8 mouse cellular contexts compared by ENCODE assay signal in genomic region chr14:48138138-48138537, GRCm38 (mm10). TPM values are rescaled to one million over a fixed set of nuclear protein-coding genes. Genes with fewer than 3 reads are reported as not detected.
DNase-seq lines count a peak whose midpoint lies in the region; ATAC-seq and TF ChIP-seq lines count a peak whose summit lies in the region.

No protein-coding gene starts in this region.

- H3K27me3 ChIP-seq in midbrain, embryonic 13.5 days = peaks cover 10% of the 10 kb centered on the region; the same call in 1 of the 2 replicates
- H3K27me3 ChIP-seq in midbrain, embryonic 10.5 days (ENCODE audit: low read depth, poor library complexity, severe bottlenecking) = no peaks in the 10 kb centered on the region
- no peaks in the 10 kb centered on the region for H3K27me3 ChIP-seq in small intestine, adult 2 months (ENCODE audit: control insufficient read depth, insufficient read depth, low read length)

- no peak overlapping the region for H3K27ac ChIP-seq in gastrocnemius, adult 2 months
- no peak overlapping the region for H3K27ac ChIP-seq in midbrain, embryonic 13.5 days
- H3K27ac ChIP-seq in midbrain, embryonic 10.5 days (replicated peaks) = no peak overlapping the region
- no peak overlapping the region for H3K27ac ChIP-seq in small intestine, adult 2 months (ENCODE audit: insufficient read depth, low read depth, low read length)

- peaks cover 63% of the 10 kb centered on the region for H3K4me1 ChIP-seq in midbrain, embryonic 13.5 days (replicated peaks)
- H3K4me1 ChIP-seq in midbrain, embryonic 10.5 days = peaks cover 75% of the 10 kb centered on the region
- H3K4me1 ChIP-seq in small intestine, adult 2 months (ENCODE audit: control insufficient read depth, insufficient read depth, insufficient read length, low read length) = peaks cover 2% of the 10 kb centered on the region

- ATAC-seq in midbrain, embryonic 13.5 days = 0 out of 2 replicates have a peak, but pooled peaks have one; percentile 31

- H3K9me3 ChIP-seq in midbrain, embryonic 13.5 days = no peaks in the 10 kb centered on the region
- no peaks in the 10 kb centered on the region for H3K9me3 ChIP-seq in midbrain, embryonic 10.5 days (replicated peaks)

- DNase-seq in gastrocnemius, adult 2 months = no peak
- no peak for DNase-seq in gastrocnemius, postnatal 36 days
- DNase-seq in midbrain, embryonic 10.5 days (ENCODE audit: low spot score) = no peak
- peak; percentile 52 for DNase-seq in heart, postnatal 4 days
- no peak for DNase-seq in left cerebral cortex, postnatal 36 days (ENCODE audit: low spot score in 2 of 2)
- DNase-seq in left cerebral cortex, adult 9 months (ENCODE audit: low spot score in 2 of 2) = no peak

- H3K9ac ChIP-seq in midbrain, embryonic 13.5 days (replicated peaks) = no peak overlapping the region

- no peaks in the 10 kb centered on the region for H3K36me3 ChIP-seq in midbrain, embryonic 13.5 days
- H3K36me3 ChIP-seq in midbrain, embryonic 10.5 days = 0 out of 2 replicates have a peak, but pooled peaks cover 3% of the 10 kb centered on the region
- H3K36me3 ChIP-seq in small intestine, adult 2 months (ENCODE audit: control insufficient read depth, insufficient read depth, low read length) = no peaks in the 10 kb centered on the region

- peak; percentile 56 for TF ChIP-seq CTCF in gastrocnemius, adult 2 months (IDR thresholded peaks at IDR 0.05)
- peak; percentile 36; the same call in 1 of the 2 replicates for TF ChIP-seq CTCF in small intestine, adult 2 months (IDR thresholded peaks at IDR 0.05; ENCODE audit: extremely low read depth, insufficient read length, insufficient replicate concordance, low read depth, low read length)

- no peak overlapping the region for H3K4me2 ChIP-seq in midbrain, embryonic 13.5 days (replicated peaks)

- no peak overlapping the region for H3K4me3 ChIP-seq in gastrocnemius, adult 2 months
- H3K4me3 ChIP-seq in midbrain, embryonic 13.5 days (replicated peaks) = no peak overlapping the region
- H3K4me3 ChIP-seq in midbrain, embryonic 10.5 days = no peak overlapping the region
- no peak overlapping the region for H3K4me3 ChIP-seq in small intestine, adult 2 months (ENCODE audit: low read depth, low read length)

- 50% methylated on average over 8 of the region's 8 CpGs for WGBS in midbrain, embryonic 13.5 days
- 63% methylated on average over 8 of the region's 8 CpGs for WGBS in midbrain, embryonic 10.5 days
- 51% methylated on average over 8 of the region's 8 CpGs for WGBS in small intestine, adult 2 months

- intact Hi-C loops in gastrocnemius, adult 2 months (cut with DNase I) = no loop called here
- intact Hi-C loops in gastrocnemius, postnatal 36 days (cut with DNase I) = loop anchor here (10.0 kb wide), 1 partner anchor 217 kb away; no protein-coding TSS in a partner anchor
- intact Hi-C loops in left cerebral cortex, postnatal 36 days (cut with DNase I) = no loop called here

- TF ChIP-seq POLR2A in small intestine, adult 2 months (IDR thresholded peaks at IDR 0.05; ENCODE audit: low read depth, low read length) = no peak

RNA-seq across cellular contexts. Expression of gene Peli2, which starts 17.5 kb away (rescaled TPM):
- 10 to 100 TPM; 15.0 to 17.6 TPM for total RNA-seq in gastrocnemius, adult 2 months (2021)
- 10 to 100 TPM; 14.0 to 17.0 TPM for total RNA-seq in gastrocnemius, postnatal 36 days (2021)
- polyA plus RNA-seq in midbrain, embryonic 13.5 days (2015; fragmentation: Nextera tagmentation; extraction: Ambion mirVana) = 7.1 and 8.3 TPM in 2 replicates
- polyA plus RNA-seq in midbrain, embryonic 10.5 days (2016; fragmentation: Nextera tagmentation; extraction: Ambion mirVana) = 11.9 and 12.6 TPM in 2 replicates
- total RNA-seq in heart, postnatal 4 days (2021) = 10 to 100 TPM; 12.1 to 12.8 TPM
- 3.2 and 5.8 TPM in 2 replicates for polyA plus RNA-seq in small intestine, adult 2 months (2012; rRNA removed)
- 10 to 100 TPM; 18.5 to 25.2 TPM for total RNA-seq in left cerebral cortex, postnatal 36 days (2021)
